Comparison of ENCODE assay signal across 18 mouse cellular contexts in the genomic region with DNA sequence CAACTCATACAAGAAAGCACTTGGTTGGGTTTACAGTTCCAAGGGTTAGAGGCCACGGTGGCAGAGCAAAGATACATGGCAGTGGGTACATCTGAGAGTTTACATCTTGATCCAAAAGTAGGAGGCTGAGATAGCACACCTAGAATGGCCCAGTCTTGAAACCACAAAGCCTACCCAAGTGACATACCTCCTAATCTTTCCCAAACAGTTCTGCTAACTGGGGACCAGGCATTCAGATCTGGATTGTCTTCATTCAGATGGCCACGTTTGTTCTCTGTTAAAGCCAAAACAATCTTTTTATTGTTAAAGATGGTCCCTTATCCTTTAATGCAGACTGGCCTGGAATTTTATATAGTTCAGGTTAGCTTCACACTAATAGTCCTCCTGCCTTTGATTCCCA.
"Had no signal": no experiment of that assay in that cellular context is flagged by ENCODE, and none has a peak within 500 bp of the region (broad histone marks: within the 10 kb centered on the region; RNA-seq: fewer than 3 reads in every experiment).

No protein-coding gene starts in this region.

- H3K27me3 ChIP-seq: kidney, embryonic 15.5 days; limb, embryonic 12.5 days; limb, embryonic 15.5 days; megakaryocyte, embryonic 14.5 days had no signal

- H3K9me3 ChIP-seq: kidney, embryonic 15.5 days; limb, embryonic 12.5 days; limb, embryonic 15.5 days; megakaryocyte, embryonic 14.5 days had no signal

- H3K27ac ChIP-seq: kidney, embryonic 15.5 days; limb, embryonic 12.5 days; limb, embryonic 15.5 days; macrophage; stomach, postnatal 0 days had no signal

- H3K9ac ChIP-seq: kidney, embryonic 15.5 days; limb, embryonic 12.5 days; limb, embryonic 15.5 days had no signal

- H3K4me1 ChIP-seq: kidney, embryonic 15.5 days; limb, embryonic 12.5 days; limb, embryonic 15.5 days had no signal

- DNase-seq: kidney, adult 18-20 months; kidney, postnatal 14 days; kidney, postnatal 4 days; left cerebral cortex, postnatal 4 days; lung, adult 2 months; midbrain, embryonic 14.5 days; thymus, adult 2 months; thymus, postnatal 14 days; thymus, postnatal 4 days had no signal

- H3K4me2 ChIP-seq: kidney, embryonic 15.5 days; limb, embryonic 12.5 days; limb, embryonic 15.5 days; midbrain, embryonic 11.5 days had no signal

- ATAC-seq: inflammation-experienced regulatory T-cells, adult 6 months; intestine, embryonic 16.5 days had no signal

- H3K4me3 ChIP-seq: kidney, embryonic 15.5 days; limb, embryonic 12.5 days; limb, embryonic 15.5 days; megakaryocyte, embryonic 14.5 days had no signal
